Mouse (Mus musculus): ENCODE measurements around the gene Zik1.

Zik1 gene

GRCm38 (mm10) chr7:10494786-10495521 is at the start of gene Zik1:
Gene Zik1, minus strand, starts transcription at chr7:10495394.
- DNase-seq, result peak; percentile 64

DNA sequence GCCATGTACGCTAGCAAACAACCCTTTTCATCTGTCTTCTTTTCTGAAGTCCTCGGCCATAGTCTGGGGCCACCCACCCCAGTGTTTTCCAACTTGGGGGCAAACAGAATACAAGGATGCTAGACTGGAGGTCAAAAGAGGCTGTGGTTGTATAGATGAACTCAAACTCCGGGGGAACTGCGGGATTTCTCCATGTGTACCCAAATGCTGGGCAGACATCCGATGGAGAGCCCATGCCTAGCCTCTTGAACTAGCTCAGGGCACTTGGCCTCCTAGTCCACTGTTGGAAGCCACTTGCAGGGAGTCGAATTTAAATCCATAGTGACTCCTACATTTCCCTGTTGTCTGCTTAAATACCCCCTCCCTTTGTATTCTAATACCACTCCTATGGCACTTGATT is 384 bp upstream of the Zik1 start:
- no peak for DNase-seq

DNA sequence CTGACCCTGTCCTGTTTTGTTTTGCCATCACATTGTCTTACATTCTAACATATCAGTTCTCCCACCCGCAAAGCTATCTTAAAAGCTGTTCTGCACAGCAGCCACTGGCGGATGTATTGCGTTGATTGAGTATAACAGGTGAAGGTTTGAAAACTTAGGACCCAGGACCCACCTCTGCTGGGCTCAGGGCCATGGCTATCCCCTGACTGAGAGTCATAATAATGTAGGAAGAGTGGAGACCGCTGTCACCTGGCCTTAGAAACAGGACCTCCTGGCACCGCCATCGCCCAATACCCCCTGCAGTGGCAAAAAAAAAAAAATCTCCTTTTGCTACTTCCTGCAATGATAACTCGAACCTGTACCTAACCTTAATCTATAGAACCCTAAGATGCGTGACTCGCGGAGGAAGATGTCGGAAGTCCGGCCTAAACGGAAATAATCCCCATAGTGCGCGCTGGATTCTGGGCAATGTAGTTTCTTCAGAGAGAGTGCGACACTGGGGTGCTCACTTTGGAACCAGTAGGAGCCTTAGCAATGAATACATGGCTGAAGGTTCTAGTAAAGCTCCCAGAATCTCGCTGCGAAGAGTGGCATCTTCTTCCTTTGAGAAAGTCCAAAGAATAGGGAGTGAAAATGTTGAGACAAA is 14.5 kb downstream of the Zik1 start:
- DNase-seq, result no peak

GRCm38 (mm10) chr7:10479813-10480212 is 15.4 kb downstream of the Zik1 start:
- DNase-seq, result no peak

DNA sequence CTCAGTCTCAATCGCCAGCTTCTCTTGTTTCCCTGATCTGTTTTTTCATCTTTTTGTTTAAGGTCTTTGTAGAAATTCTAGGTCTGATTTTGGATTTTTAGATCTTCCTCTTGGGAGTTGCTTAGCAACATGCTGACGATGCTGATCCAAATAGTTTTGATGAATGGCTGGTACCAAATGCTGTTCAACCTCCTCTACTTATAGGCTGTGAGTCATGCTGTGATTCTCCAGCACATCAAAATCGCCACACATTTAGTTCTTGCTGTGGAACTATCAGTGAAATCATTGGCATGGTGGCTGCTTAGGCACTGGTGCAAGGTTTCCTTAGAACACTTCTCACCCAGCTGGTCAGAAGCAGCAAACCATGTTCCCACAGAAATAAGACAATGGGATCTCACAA is 37.0 kb downstream of the Zik1 start:
- DNase-seq, result no peak

DNA sequence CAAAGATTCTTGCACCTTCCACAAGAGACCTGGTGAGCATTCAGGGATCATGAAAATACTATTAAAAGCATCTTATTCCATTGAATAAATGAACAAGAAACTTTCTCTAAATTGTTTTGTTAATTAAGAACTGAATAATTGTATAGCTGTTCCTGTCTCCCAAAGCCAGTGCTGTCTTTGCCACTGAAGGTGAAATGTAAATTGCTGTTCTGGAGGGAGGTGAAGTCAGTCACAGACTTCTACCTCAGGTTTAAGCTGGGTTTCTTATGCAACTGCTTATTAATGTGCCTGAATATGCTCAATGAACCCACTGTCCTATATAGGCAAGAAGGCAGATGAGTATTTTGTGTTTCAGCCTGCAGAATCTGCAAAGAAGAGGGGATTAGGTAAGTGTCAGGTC is 52.2 kb downstream of the Zik1 start, which contains the start of gene Vmn1r67:
TSS of gene Vmn1r67 (plus strand) at position 301 of the 400 bp plus-strand sequence.
- DNase-seq, result no peak

All from lung, postnatal 36 days (tissue).